Mouse (Mus musculus) limb, embryonic 14.5 days (tissue): Measurements from ENCODE around the gene Asb15. TPM values are rescaled to one million over a fixed set of nuclear protein-coding genes. Genes with fewer than 3 reads are reported as not detected.

Experiments used
- ATAC-seq: fragments of 200-750 bp; cut with Nextera tagmentation; 2 replicates; pipeline ENCODE4 v1.8.0; 2017; ENCODE audit warnings: low read depth, moderate number of reproducible peaks, moderate TSS enrichment; ENCODE audit not compliant: low FRiP score
- DNase-seq: peaks from one replicate; pipeline ENCODE4 v3.0.0-alpha.2; 2015; ENCODE audit warnings: low spot score
- H3K27ac ChIP-seq: fragments of 300-500 bp; sonication (generic); replicated peaks from 2 replicates; pipeline ENCODE4 v1.5.1; 2014; ENCODE audit warnings: low read depth, mild to moderate bottlenecking, low read length, moderate library complexity, mixed read lengths
- H3K27me3 ChIP-seq: fragments of 300-500 bp; sonication (generic); 2 replicates; pipeline ENCODE4 v1.6.1; 2014; ENCODE audit warnings: low read length, mixed read lengths; ENCODE audit not compliant: control insufficient read depth, insufficient read depth
- H3K36me3 ChIP-seq: fragments of 300-500 bp; sonication (generic); 2 replicates; pipeline ENCODE4 v1.6.1; 2014; ENCODE audit warnings: mild to moderate bottlenecking, low read length, moderate library complexity, mixed read lengths; ENCODE audit not compliant: control insufficient read depth, insufficient read depth
- H3K4me1 ChIP-seq: fragments of 300-500 bp; sonication (generic); 2 replicates; pipeline ENCODE4 v1.6.1; 2014; ENCODE audit warnings: antibody characterized with exemption, low read length, mixed read lengths; ENCODE audit not compliant: control insufficient read depth, insufficient read depth
- H3K4me2 ChIP-seq: fragments of 300-500 bp; sonication (generic); replicated peaks from 2 replicates; pipeline ENCODE4 v1.6.1; 2014; ENCODE audit warnings: low read depth, mild to moderate bottlenecking, low read length, moderate library complexity; ENCODE audit not compliant: severe bottlenecking
- H3K4me3 ChIP-seq: fragments of 300-500 bp; sonication (generic); replicated peaks from 2 replicates; pipeline ENCODE4 v1.5.1; 2014; ENCODE audit warnings: low read length
- H3K9ac ChIP-seq: fragments of 300-500 bp; sonication (generic); 2 replicates; pipeline ENCODE4 v1.6.1; 2014; ENCODE audit warnings: mild to moderate bottlenecking, low read depth, low read length, moderate library complexity; ENCODE audit not compliant: severe bottlenecking
- H3K9me3 ChIP-seq: fragments of 300-500 bp; sonication (generic); 2 replicates; pipeline ENCODE4 v1.6.1; 2016; ENCODE audit warnings: low read length; ENCODE audit not compliant: control insufficient read depth
- POLR2A ChIP-seq: fragments of 200-500 bp; IDR thresholded peaks from 2 replicates; pipeline ENCODE4 v1.8.0; 2012; ENCODE audit warnings: inconsistent platforms, mild to moderate bottlenecking, moderate library complexity, borderline replicate concordance; ENCODE audit not compliant: insufficient read depth, insufficient read length; ENCODE audit errors: extremely low read depth
- WGBS: fragments of 180-500 bp; shearing (Covaris S2); extraction: QIAGEN DNeasy Blood & Tissue Kit; methylation state at CpG from one replicate; pipeline ENCODE4 v1.1.7; 2014; 5-methylcytosine and 5-hydroxymethylcytosine counted together
- polyA plus RNA-seq, 2 experiments: library from polyadenylated mRNA; depleted of rRNA in 1 of 2; stranded (reverse) in 1 of 2; unstranded in 1 of 2; fragments of >200 nt; fragmentation: Nextera tagmentation in 1 of 2; extraction: Ambion mirVana in 1 of 2; gene quantifications; 2 replicates each; pipeline versions ENCODE4 v1.2.1 to v1.2.3; 2012 to 2014

The Asb15 gene
- polyA plus RNA-seq, 2 experiments: 0.04 TPM; not detected in 1

- ATAC-seq: no peak
These were observed 36.1 kb downstream of the Asb15 start for GRCm38 (mm10) chr6:24564081-24564480.

DNA sequence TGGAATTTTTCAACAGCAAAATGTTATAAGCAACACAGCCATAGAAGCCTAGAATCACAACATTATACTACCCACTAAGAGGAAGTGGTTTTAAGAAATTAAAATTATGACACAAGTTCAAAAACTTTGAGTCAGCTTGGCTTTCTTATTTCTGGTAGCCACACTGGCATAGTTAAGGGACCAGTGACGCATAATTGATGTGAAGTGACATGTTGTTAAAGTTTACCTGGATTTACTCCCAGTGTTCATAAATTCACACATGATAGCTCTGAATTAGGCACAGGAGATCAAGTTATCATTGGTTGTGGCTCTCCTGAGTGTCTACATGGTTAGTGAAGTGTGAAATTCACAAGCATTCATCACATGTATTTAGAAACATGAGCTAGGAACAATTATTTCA, 36.9 kb downstream of the Asb15 start:
- Histone ChIP-seq H3K4me3 (no peak overlapping the region), H3K27me3 (no peaks in the 10 kb centered on the region), H3K4me2 (no peak overlapping the region), H3K9ac (no peak overlapping the region), H3K36me3 (no peaks in the 10 kb centered on the region), H3K9me3 (no peaks in the 10 kb centered on the region), H3K27ac (no peak overlapping the region), H3K4me1 (no peaks in the 10 kb centered on the region)
- 77% methylated on average over 1 of the region's 1 CpGs for WGBS
- ATAC-seq (no peak), DNase-seq (no peak)
- no peak for TF ChIP-seq POLR2A

More at GRCm38 (mm10) chr6:24564081-24564480, 36.1 kb downstream of the Asb15 start:
- Histone ChIP-seq H3K27ac (no peak overlapping the region), H3K4me3 (no peak overlapping the region), H3K4me2 (no peak overlapping the region), H3K27me3 (no peaks in the 10 kb centered on the region), H3K4me1 (no peaks in the 10 kb centered on the region), H3K9me3 (no peaks in the 10 kb centered on the region), H3K9ac (no peak overlapping the region), H3K36me3 (no peaks in the 10 kb centered on the region)
- TF ChIP-seq POLR2A: no peak
- DNase-seq: no peak
- WGBS: 73% methylated on average over 9 of the region's 9 CpGs

- no peak overlapping the region for H3K4me3 ChIP-seq
- no peak for DNase-seq
- no peak overlapping the region for H3K27ac ChIP-seq
- no peak overlapping the region for H3K4me2 ChIP-seq
- no peaks in the 10 kb centered on the region for H3K4me1 ChIP-seq
- H3K9ac ChIP-seq: no peak overlapping the region
- no peaks in the 10 kb centered on the region for H3K27me3 ChIP-seq
- H3K9me3 ChIP-seq: no peaks in the 10 kb centered on the region
- no peaks in the 10 kb centered on the region for H3K36me3 ChIP-seq
- TF ChIP-seq POLR2A: no peak
- no peak for ATAC-seq
- 84% methylated on average over 5 of the region's 5 CpGs for WGBS
These were observed 41.0 kb downstream of the Asb15 start for GRCm38 (mm10) chr6:24568963-24569362.

GRCm38 (mm10) chr6:24569711-24570110, 41.8 kb downstream of the Asb15 start:
- Histone ChIP-seq H3K4me1 (no peaks in the 10 kb centered on the region), H3K9me3 (no peaks in the 10 kb centered on the region), H3K4me2 (no peak overlapping the region), H3K36me3 (no peaks in the 10 kb centered on the region), H3K27ac (no peak overlapping the region), H3K27me3 (no peaks in the 10 kb centered on the region), H3K9ac (no peak overlapping the region), H3K4me3 (no peak overlapping the region)
- 61% methylated on average over 1 of the region's 1 CpGs for WGBS
- no peak for TF ChIP-seq POLR2A
- ATAC-seq (no peak), DNase-seq (no peak)

DNA sequence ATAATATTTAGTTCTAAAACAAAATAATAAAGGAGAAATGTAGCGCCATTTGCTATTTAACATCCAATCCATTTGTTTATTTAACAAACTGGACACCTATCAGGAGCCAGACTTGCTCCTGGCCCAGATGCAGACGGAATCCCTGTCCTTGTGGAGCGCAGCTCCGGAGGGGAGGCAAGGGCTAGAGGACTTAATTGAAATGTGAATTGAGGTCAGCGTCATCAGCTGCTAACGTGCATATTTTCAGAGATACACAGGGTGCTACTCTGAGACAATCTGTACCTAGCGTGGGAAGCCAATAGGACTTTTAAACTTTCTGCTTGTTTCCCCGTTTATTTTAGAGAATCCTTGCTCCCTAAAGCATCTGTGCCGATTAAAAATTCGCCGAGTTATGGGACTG, 42.3 kb downstream of the Asb15 start:
- no peak overlapping the region for H3K27ac ChIP-seq
- no peaks in the 10 kb centered on the region for H3K27me3 ChIP-seq
- no peak overlapping the region for H3K9ac ChIP-seq
- no peaks in the 10 kb centered on the region for H3K4me1 ChIP-seq
- no peaks in the 10 kb centered on the region for H3K36me3 ChIP-seq
- DNase-seq (no peak), ATAC-seq (no peak)
- TF ChIP-seq POLR2A: no peak
- WGBS: 69% methylated on average over 11 of the region's 11 CpGs
- H3K9me3 ChIP-seq: no peaks in the 10 kb centered on the region
- H3K4me2 ChIP-seq: no peak overlapping the region
- H3K4me3 ChIP-seq: no peak overlapping the region

- no peak for TF ChIP-seq POLR2A
- no peak overlapping the region for H3K27ac ChIP-seq
- WGBS: 77% methylated on average over 6 of the region's 6 CpGs
- H3K4me3 ChIP-seq: no peak overlapping the region
- no peaks in the 10 kb centered on the region for H3K4me1 ChIP-seq
- H3K36me3 ChIP-seq: no peaks in the 10 kb centered on the region
- H3K9me3 ChIP-seq: no peaks in the 10 kb centered on the region
- DNase-seq (no peak), ATAC-seq (no peak)
- no peak overlapping the region for H3K9ac ChIP-seq
- no peaks in the 10 kb centered on the region for H3K27me3 ChIP-seq
- H3K4me2 ChIP-seq: no peak overlapping the region
These were observed 43.2 kb downstream of the Asb15 start for GRCm38 (mm10) chr6:24571126-24571525.
